ENCODE assay signal across 20 mouse cellular contexts in the genomic region with DNA sequence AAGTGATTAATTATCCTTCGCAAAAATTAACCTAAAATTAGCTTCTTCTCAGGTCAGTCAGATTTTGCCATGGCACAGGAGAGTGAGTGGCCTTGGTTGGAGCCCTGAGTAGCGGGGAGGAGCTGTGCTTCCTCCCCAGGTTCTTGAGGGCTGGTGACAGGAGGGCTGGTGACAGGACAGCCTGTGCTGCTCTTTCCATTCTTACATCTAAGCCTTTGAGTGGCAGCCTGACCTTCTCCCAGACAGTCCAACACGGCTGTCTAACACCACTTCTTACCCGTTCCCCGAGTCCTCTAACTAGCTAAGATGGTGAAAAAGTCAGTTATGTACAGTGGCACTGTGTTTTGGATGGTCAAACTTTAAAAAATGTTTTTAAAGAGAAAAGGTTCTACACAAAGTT.
DNase-seq lines count a peak whose midpoint lies in the region; ATAC-seq and TF ChIP-seq lines count a peak whose summit lies in the region.
"Had no signal": no experiment of that assay in that cellular context is flagged by ENCODE, and none has a peak within 500 bp of the region (broad histone marks: within the 10 kb centered on the region; RNA-seq: fewer than 3 reads in every experiment).

No protein-coding gene starts in this region.

- H3K36me3 ChIP-seq in forebrain, embryonic 13.5 days (ENCODE audit: poor library complexity, severe bottlenecking): no peaks in the 10 kb centered on the region
- H3K36me3 ChIP-seq in forebrain, embryonic 10.5 days (replicated peaks): no peaks in the 10 kb centered on the region
- H3K36me3 ChIP-seq in heart, postnatal 0 days (replicated peaks; ENCODE audit: control insufficient read depth, insufficient read depth, low read length): no peaks in the 10 kb centered on the region
- no peaks in the 10 kb centered on the region for H3K36me3 ChIP-seq in midbrain, embryonic 13.5 days
- no peaks in the 10 kb centered on the region for H3K36me3 ChIP-seq in midbrain, embryonic 10.5 days
- no peaks in the 10 kb centered on the region for H3K36me3 ChIP-seq in limb, embryonic 12.5 days
- H3K36me3 ChIP-seq: embryonic facial prominence, embryonic 15.5 days had no signal

- intact Hi-C loops in heart, postnatal 36 days (cut with DNase I): no loop called here

- TF ChIP-seq EP300 in heart, postnatal 0 days (IDR thresholded peaks at IDR 0.05; ENCODE audit: low read depth): no peak

- H3K4me2 ChIP-seq in forebrain, embryonic 13.5 days: no peak overlapping the region
- no peak overlapping the region for H3K4me2 ChIP-seq in heart, postnatal 0 days (ENCODE audit: low read depth, low read length)
- no peak overlapping the region for H3K4me2 ChIP-seq in midbrain, embryonic 13.5 days (replicated peaks)
- H3K4me2 ChIP-seq in limb, embryonic 12.5 days: no peak overlapping the region
- H3K4me2 ChIP-seq: embryonic facial prominence, embryonic 15.5 days had no signal

- H3K27me3 ChIP-seq in forebrain, embryonic 13.5 days: no peaks in the 10 kb centered on the region
- H3K27me3 ChIP-seq in forebrain, embryonic 10.5 days (ENCODE audit: poor library complexity, severe bottlenecking): no peaks in the 10 kb centered on the region
- no peaks in the 10 kb centered on the region for H3K27me3 ChIP-seq in heart, postnatal 0 days (ENCODE audit: control insufficient read depth, insufficient read depth, low read length)
- H3K27me3 ChIP-seq in midbrain, embryonic 13.5 days: no peaks in the 10 kb centered on the region
- no peaks in the 10 kb centered on the region for H3K27me3 ChIP-seq in midbrain, embryonic 10.5 days (ENCODE audit: low read depth, poor library complexity, severe bottlenecking)
- H3K27me3 ChIP-seq in limb, embryonic 12.5 days: no peaks in the 10 kb centered on the region
- H3K27me3 ChIP-seq: embryonic facial prominence, embryonic 15.5 days had no signal

- no peak for TF ChIP-seq CTCF in heart, postnatal 0 days (IDR thresholded peaks at IDR 0.05; ENCODE audit: low read depth)

- no peak overlapping the region for H3K9ac ChIP-seq in forebrain, embryonic 13.5 days
- H3K9ac ChIP-seq in heart, postnatal 0 days (replicated peaks; ENCODE audit: low read depth, low read length): no peak overlapping the region
- no peak overlapping the region for H3K9ac ChIP-seq in midbrain, embryonic 13.5 days (replicated peaks)
- H3K9ac ChIP-seq in limb, embryonic 12.5 days (replicated peaks): no peak overlapping the region
- H3K9ac ChIP-seq: embryonic facial prominence, embryonic 15.5 days had no signal

- H3K4me1 ChIP-seq in forebrain, embryonic 13.5 days: peaks cover 11% of the 10 kb centered on the region
- peaks cover 30% of the 10 kb centered on the region for H3K4me1 ChIP-seq in forebrain, embryonic 10.5 days
- peaks cover 32% of the 10 kb centered on the region for H3K4me1 ChIP-seq in heart, postnatal 0 days (ENCODE audit: control insufficient read depth, insufficient read depth)
- peaks cover 4% of the 10 kb centered on the region for H3K4me1 ChIP-seq in midbrain, embryonic 13.5 days (replicated peaks)
- H3K4me1 ChIP-seq in midbrain, embryonic 10.5 days: peaks cover 3% of the 10 kb centered on the region; the same call in 1 of the 2 replicates
- H3K4me1 ChIP-seq in limb, embryonic 12.5 days (replicated peaks): peaks cover 80% of the 10 kb centered on the region
- H3K4me1 ChIP-seq: embryonic facial prominence, embryonic 15.5 days had no signal

- no peak overlapping the region for H3K4me3 ChIP-seq in forebrain, embryonic 13.5 days
- H3K4me3 ChIP-seq in forebrain, embryonic 10.5 days: no peak overlapping the region
- H3K4me3 ChIP-seq in heart, postnatal 0 days (ENCODE audit: low read depth, low read length): no peak overlapping the region
- no peak overlapping the region for H3K4me3 ChIP-seq in midbrain, embryonic 13.5 days (replicated peaks)
- H3K4me3 ChIP-seq in midbrain, embryonic 10.5 days: no peak overlapping the region
- H3K4me3 ChIP-seq in limb, embryonic 12.5 days (replicated peaks): no peak overlapping the region
- H3K4me3 ChIP-seq: embryonic facial prominence, embryonic 15.5 days; erythroblast, embryonic 14.5 days had no signal

- WGBS in forebrain, embryonic 13.5 days: 71% methylated on average over 5 of the region's 5 CpGs
- WGBS in forebrain, embryonic 10.5 days: 89% methylated on average over 5 of the region's 5 CpGs
- WGBS in heart, postnatal 0 days: 46% methylated on average over 5 of the region's 5 CpGs
- WGBS in midbrain, embryonic 13.5 days: 82% methylated on average over 5 of the region's 5 CpGs
- 89% methylated on average over 5 of the region's 5 CpGs for WGBS in midbrain, embryonic 10.5 days
- 64% methylated on average over 5 of the region's 5 CpGs for WGBS in limb, embryonic 12.5 days

- DNase-seq in forebrain, embryonic 10.5 days (ENCODE audit: extremely low spot score, low spot score): no peak
- DNase-seq in heart, postnatal 0 days (ENCODE audit: low spot score): peak; percentile 30
- DNase-seq in heart, postnatal 36 days: no peak
- DNase-seq in midbrain, embryonic 10.5 days (ENCODE audit: low spot score): no peak
- DNase-seq: adrenal gland, adult 8-10 months; adrenal gland, postnatal 36 days; B cell, adult 2 months; cerebellum, adult 2 months; cerebellum, postnatal 14 days; embryo, embryonic 11 days; gastrocnemius, postnatal 14 days had no signal

- no peak for ATAC-seq in forebrain, embryonic 13.5 days
- ATAC-seq in heart, postnatal 0 days (ENCODE audit: insufficient read depth, low read depth): peak; percentile 59; the same call in 1 of the 2 replicates
- no peak for ATAC-seq in midbrain, embryonic 13.5 days
- no peak for ATAC-seq in limb, embryonic 12.5 days (ENCODE audit: insufficient number of reproducible peaks, insufficient read depth, low FRiP score, low TSS enrichment, low read depth)
- ATAC-seq: CD4-positive, CD25-positive, alpha-beta regulatory T cell, adult 4 months; forebrain, embryonic 16.5 days; intestine, embryonic 16.5 days had no signal

- H3K9me3 ChIP-seq in forebrain, embryonic 13.5 days (replicated peaks): no peaks in the 10 kb centered on the region
- H3K9me3 ChIP-seq in forebrain, embryonic 10.5 days: no peaks in the 10 kb centered on the region
- no peaks in the 10 kb centered on the region for H3K9me3 ChIP-seq in heart, postnatal 0 days (replicated peaks; ENCODE audit: control insufficient read depth, low read length)
- no peaks in the 10 kb centered on the region for H3K9me3 ChIP-seq in midbrain, embryonic 13.5 days
- no peaks in the 10 kb centered on the region for H3K9me3 ChIP-seq in midbrain, embryonic 10.5 days (replicated peaks)
- no peaks in the 10 kb centered on the region for H3K9me3 ChIP-seq in limb, embryonic 12.5 days
- H3K9me3 ChIP-seq: embryonic facial prominence, embryonic 15.5 days; G1E had no signal

- 0 out of 2 replicates have a peak overlapping the region, but pooled peaks have one; percentile 20 for H3K27ac ChIP-seq in forebrain, embryonic 13.5 days
- no peak overlapping the region for H3K27ac ChIP-seq in forebrain, embryonic 10.5 days
- no peak overlapping the region; the same call in 1 of the 2 replicates for H3K27ac ChIP-seq in heart, postnatal 0 days (ENCODE audit: low read depth)
- peak overlapping the region; percentile 52 for H3K27ac ChIP-seq in midbrain, embryonic 13.5 days
- no peak overlapping the region for H3K27ac ChIP-seq in midbrain, embryonic 10.5 days (replicated peaks)
- H3K27ac ChIP-seq in limb, embryonic 12.5 days: peak overlapping the region; percentile 66
- H3K27ac ChIP-seq: embryonic facial prominence, embryonic 15.5 days had no signal

Comparison
In these comparisons a context has a peak if more than half of its experiments do, and no peak if none do; other contexts are left out.
1. H3K27ac ChIP-seq: peak in forebrain, embryonic 13.5 days (single experiment), midbrain, embryonic 13.5 days (single experiment) and limb, embryonic 12.5 days (single experiment); none in forebrain, embryonic 10.5 days (single experiment), heart, postnatal 0 days (single experiment) and midbrain, embryonic 10.5 days (single experiment).